Mouse (Mus musculus) megakaryocyte progenitor cell, adult 5-6 weeks (primary cell): ENCODE measurements around the gene 2310034G01Rik. TPM values are rescaled to one million over a fixed set of nuclear protein-coding genes. Genes with fewer than 3 reads are reported as not detected.

Source experiments
- ATAC-seq: replicated peaks from 2 replicates; pipeline ENCODE4 v1.8.0; 2016; ENCODE audit warnings: mild to moderate bottlenecking, moderate TSS enrichment, inconsistent platforms; ENCODE audit not compliant: poor library complexity
- total RNA-seq, 2 experiments: library from RNA; stranded (forward) in 1 of 2; stranded (reverse) in 1 of 2; fragments of 157-497, 149-512 nt in 1 of 2; fragments of 200-1000 nt in 1 of 2; gene quantifications; 2 replicates each; pipeline versions ENCODE4 v1.2.3 to v1.2.4; 2015 to 2017

Gene 2310034G01Rik
- total RNA-seq, 2 experiments from 2014 or later = 0.29 to 1.5 TPM

DNA sequence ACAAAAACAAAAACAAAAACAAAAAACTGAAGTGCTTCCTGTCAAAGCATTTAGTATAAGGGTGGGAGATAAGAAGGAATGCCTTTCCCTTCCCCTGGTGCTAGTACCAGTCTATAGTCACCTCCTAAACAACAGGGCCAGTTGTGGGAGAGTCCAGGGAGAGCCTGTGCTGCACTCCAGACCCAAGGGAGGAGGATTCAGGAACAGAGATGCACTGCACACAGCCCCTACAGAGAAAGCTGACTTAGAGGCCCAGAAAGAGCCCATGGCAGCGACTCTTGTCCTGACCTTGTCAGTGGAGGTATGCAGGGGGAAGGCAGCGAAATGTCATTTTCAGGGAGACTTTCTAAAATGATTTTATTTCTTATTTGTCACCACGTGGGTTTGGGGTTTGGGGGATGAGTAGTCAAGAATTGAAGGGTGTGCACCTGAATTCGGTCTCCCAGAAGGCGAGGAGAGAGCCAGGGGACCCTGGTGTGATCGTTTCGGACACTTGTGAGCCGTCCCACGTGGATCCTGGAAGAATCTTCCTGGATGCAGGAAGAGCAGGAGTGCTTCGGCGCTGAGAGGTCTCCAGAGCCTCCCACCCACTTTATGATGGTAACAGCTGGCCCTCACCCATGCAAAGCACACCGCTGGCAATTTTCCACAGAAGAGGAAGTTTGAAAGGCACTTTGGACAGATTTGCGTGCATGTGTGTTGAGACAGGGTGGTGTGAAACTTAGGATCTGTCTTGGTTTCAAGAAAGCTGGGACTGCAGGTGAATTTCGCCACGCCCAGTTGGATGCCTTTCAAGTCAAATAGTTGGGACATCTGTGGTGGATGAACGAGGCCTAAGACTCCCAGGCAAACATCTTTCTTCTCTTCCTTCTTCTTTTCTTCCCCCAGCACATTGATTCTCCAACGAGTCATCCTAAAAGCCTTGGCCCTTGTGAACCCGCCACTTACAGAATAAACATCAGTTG is 46.6 kb downstream of the 2310034G01Rik start:
- no peak for ATAC-seq

DNA sequence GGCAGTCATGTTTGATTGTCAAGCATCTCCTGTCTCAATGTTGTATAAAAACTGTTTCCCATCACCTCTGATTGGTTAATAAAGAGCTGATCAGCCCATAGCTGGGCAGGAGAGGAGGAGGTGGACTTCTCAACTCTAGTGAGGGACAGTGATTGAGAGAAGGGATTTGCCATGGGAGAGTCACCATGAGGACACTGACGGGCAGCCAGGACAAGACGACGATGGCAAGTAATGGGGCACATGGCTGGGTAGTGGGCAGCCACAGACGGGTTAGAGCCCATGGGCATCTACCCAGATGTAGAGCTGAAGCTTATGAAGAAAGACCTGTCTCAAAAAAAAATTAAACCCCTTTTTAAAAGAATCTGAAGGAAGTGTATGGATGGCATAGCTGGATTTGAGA is 47.6 kb downstream of the 2310034G01Rik start:
- ATAC-seq = no peak

DNA sequence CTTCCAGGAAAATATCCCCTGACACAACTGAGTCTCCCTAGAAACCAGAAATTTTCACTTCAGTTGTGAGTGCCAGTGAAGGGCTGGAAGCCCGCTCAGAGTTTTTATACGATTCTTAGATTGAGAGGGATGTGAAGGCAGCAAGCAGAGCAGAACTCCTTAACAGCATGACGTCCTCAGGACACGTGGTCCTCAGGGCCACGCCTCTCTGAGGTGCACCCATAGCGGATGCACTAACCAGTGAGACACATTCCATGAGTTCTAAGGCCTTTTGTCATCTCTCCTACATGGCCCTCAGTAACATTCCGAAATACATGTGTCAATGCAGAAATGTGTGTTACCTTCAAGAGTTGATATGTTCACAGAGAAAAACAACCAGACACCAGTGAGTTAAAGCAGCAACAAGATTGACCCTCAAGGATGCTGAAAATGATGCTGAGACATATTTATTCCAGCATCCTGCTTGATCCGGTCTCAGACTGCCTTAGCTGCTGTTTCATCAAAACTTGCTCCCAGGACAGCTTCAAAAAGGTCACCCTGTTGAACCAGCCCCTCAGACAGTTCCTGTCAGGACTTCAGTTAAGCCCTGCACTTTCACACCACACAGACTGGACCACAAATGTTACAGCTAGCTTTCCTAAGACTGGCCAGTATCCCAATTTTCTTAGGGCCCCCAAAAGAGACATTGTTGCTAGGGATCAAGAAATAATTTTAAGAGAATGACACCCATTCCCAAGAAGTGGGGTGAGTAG is 49.6 kb downstream of the 2310034G01Rik start:
- ATAC-seq = no peak

Other genes with a start within 250 kb of the 2310034G01Rik start
- gene Elovl3, start 218.4 kb downstream of the 2310034G01Rik start, total RNA-seq (2015) = not detected in 2 replicates
- not detected in 2 replicates for gene Elovl3, start 218.4 kb downstream of the 2310034G01Rik start, total RNA-seq (2017)
- not detected in 2 replicates for gene Pitx3, start 202.0 kb downstream of the 2310034G01Rik start, total RNA-seq (2015)
- gene Pitx3, start 202.0 kb downstream of the 2310034G01Rik start, total RNA-seq (2017) = not detected in 2 replicates
- 43.9 and 48.7 TPM in 2 replicates for gene Gbf1, start 197.8 kb downstream of the 2310034G01Rik start, total RNA-seq (2015)
- gene Gbf1, start 197.8 kb downstream of the 2310034G01Rik start, total RNA-seq (2017) = 21.8 and 39.4 TPM in 2 replicates
- gene Nfkb2, start 46.0 kb downstream of the 2310034G01Rik start, total RNA-seq (2015) = 4.7 and 5.5 TPM in 2 replicates
- 4.0 and 5.0 TPM in 2 replicates for gene Nfkb2, start 46.0 kb downstream of the 2310034G01Rik start, total RNA-seq (2017)
- gene Psd, start 23.1 kb downstream of the 2310034G01Rik start, total RNA-seq (2015) = 0.30 TPM in 1 of 2 replicates, not detected in the other
- 0.12 and 0.84 TPM in 2 replicates for gene Psd, start 23.1 kb downstream of the 2310034G01Rik start, total RNA-seq (2017)
- gene Fbxl15, start 22.1 kb downstream of the 2310034G01Rik start, total RNA-seq (2015) = 0.72 and 1.4 TPM in 2 replicates
- gene Fbxl15, start 22.1 kb downstream of the 2310034G01Rik start, total RNA-seq (2017) = 0.71 and 2.7 TPM in 2 replicates
- gene Cuedc2, start 11.6 kb downstream of the 2310034G01Rik start, total RNA-seq (2015) = 41.4 and 42.1 TPM in 2 replicates
- gene Cuedc2, start 11.6 kb downstream of the 2310034G01Rik start, total RNA-seq (2017) = 148 and 184 TPM in 2 replicates
- 65.8 and 66.4 TPM in 2 replicates for gene Mfsd13a, start 9.2 kb downstream of the 2310034G01Rik start, total RNA-seq (2015)
- gene Mfsd13a, start 9.2 kb downstream of the 2310034G01Rik start, total RNA-seq (2017) = 15.3 and 17.4 TPM in 2 replicates
- 46.0 and 52.2 TPM in 2 replicates for gene Actr1a, start 45.4 kb upstream of the 2310034G01Rik start, total RNA-seq (2015)
- 76.3 and 87.6 TPM in 2 replicates for gene Actr1a, start 45.4 kb upstream of the 2310034G01Rik start, total RNA-seq (2017)
- gene Sufu, start 46.6 kb upstream of the 2310034G01Rik start, total RNA-seq (2015) = 12.9 and 14.9 TPM in 2 replicates
- 6.6 and 7.0 TPM in 2 replicates for gene Sufu, start 46.6 kb upstream of the 2310034G01Rik start, total RNA-seq (2017)
- gene Trim8, start 151.4 kb upstream of the 2310034G01Rik start, total RNA-seq (2015) = 9.7 and 18.0 TPM in 2 replicates
- 12.8 and 12.9 TPM in 2 replicates for gene Trim8, start 151.4 kb upstream of the 2310034G01Rik start, total RNA-seq (2017)
- gene Arl3, start 222.9 kb upstream of the 2310034G01Rik start, total RNA-seq (2015) = 12.5 and 15.6 TPM in 2 replicates
- gene Arl3, start 222.9 kb upstream of the 2310034G01Rik start, total RNA-seq (2017) = 10.2 and 13.4 TPM in 2 replicates
- 7.8 and 9.2 TPM in 2 replicates for gene Sfxn2, start 223.1 kb upstream of the 2310034G01Rik start, total RNA-seq (2015)
- 8.9 and 9.7 TPM in 2 replicates for gene Sfxn2, start 223.1 kb upstream of the 2310034G01Rik start, total RNA-seq (2017)
- gene Wbp1l, start 248.8 kb upstream of the 2310034G01Rik start, total RNA-seq (2015) = 17.0 and 18.4 TPM in 2 replicates
- 23.3 and 25.7 TPM in 2 replicates for gene Wbp1l, start 248.8 kb upstream of the 2310034G01Rik start, total RNA-seq (2017)